Mouse (Mus musculus): ENCODE data around the gene Spz1. TPM values are rescaled to one million over a fixed set of nuclear protein-coding genes. Genes with fewer than 3 reads are reported as not detected.

The Spz1 gene
- total and polyA plus RNA-seq, 2 experiments: not detected

GRCm38 (mm10) chr13:92594481-92594880, 18.5 kb upstream of the Spz1 start:
- Histone ChIP-seq H3K36me3 (ENCODE audit: control insufficient read depth, insufficient read depth, low read length) (no peaks in the 10 kb centered on the region), H3K4me3 (ENCODE audit: insufficient read depth, low read depth, low read length) (no peak overlapping the region), H3K4me1 (ENCODE audit: control insufficient read depth, insufficient read depth, low read length) (no peaks in the 10 kb centered on the region), H3K79me2 (ENCODE audit: control insufficient read depth, insufficient read depth, low read length) (no peaks in the 10 kb centered on the region), H3K27ac (replicated peaks; ENCODE audit: insufficient read depth, low read depth, low read length) (no peak overlapping the region), H3K9ac (ENCODE audit: low read depth, low read length) (no peak overlapping the region), H3K27me3 (ENCODE audit: control insufficient read depth, insufficient read depth, low read length) (no peaks in the 10 kb centered on the region)
- no peak for TF ChIP-seq CTCF (IDR thresholded peaks at IDR 0.05; ENCODE audit: low read depth, low read length)
- no peak for TF ChIP-seq POLR2A (IDR thresholded peaks at IDR 0.05; ENCODE audit: extremely low read depth, insufficient read depth, low read length)
- no peak for DNase-seq (ENCODE audit: extremely low read depth, low read depth, low spot score)
- 83% methylated on average over 6 of the region's 6 CpGs for WGBS

DNA sequence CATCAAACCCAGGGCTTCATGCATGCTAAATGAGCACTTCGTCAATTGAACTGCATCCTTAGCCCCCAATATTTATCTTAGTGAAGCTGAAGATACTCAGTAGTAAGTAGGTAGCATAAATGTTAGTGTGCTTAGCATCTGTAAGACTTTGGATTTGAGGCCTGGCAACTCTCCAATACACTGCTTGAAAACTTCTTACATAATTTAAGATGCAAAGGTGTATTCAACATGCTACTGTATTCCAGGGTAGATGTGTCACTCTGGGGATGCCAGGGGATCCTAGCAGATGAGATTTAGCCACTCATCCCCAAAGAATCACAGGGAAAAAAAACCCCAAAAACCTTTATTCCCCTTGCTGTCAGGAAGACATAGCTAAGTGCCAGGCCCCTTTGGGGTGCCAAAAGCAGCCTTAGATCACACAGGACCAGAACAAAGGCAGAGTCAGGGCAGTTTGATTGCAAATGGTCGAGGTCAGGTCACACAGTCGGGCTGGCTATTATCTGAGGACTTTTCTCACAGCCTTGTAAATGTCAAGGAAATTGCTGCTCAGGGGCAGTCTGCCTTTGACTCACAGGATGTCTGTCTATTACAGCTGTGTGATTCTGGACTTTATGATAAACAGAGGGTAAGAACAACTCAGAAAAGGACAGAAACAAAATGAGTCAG, 17.9 kb upstream of the Spz1 start:
- no peak overlapping the region for H3K9ac ChIP-seq (ENCODE audit: low read depth, low read length)

DNA sequence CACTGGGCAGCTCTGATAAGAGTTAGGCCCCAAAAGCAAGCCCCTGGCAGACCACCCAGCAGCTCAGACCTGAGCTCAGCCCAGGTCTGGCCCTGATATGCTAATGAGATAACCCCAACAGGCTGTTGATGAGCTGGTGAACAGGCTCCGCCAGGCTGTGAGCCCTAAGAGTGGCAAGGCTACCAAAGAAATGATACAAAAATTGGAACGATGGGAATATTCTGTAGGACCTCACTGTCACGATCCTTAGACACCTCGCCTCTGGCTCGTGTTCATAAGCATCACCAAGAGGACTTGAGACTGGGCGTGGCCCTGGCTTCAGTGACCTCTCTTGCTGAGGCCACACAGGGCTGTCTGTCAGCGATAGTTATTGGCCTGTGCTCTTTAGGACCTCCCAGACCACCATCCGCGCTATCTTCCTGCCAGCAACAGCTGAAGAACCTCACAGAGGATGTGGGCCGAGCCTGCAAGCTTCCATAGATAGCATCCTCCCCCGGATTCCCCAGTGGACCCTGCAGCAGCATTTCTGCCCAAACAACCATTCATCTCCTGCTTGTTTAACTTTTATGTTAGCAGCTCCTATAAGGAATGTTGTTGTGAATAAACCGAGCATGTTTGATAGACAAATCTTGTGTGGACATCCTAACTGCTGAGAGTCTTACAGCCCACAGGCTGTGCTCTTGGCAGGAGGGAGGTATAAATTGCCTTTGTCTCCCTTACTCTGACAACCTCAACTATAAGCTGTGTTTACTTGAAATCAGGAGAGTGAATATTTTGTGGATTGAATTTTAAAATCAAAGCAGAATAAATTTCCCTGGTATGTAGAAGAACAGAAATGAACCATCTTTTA, 17.0 kb upstream of the Spz1 start:
- Histone ChIP-seq H3K4me1 (ENCODE audit: control insufficient read depth, insufficient read depth, low read length) (no peaks in the 10 kb centered on the region), H3K79me2 (ENCODE audit: control insufficient read depth, insufficient read depth, low read length) (no peaks in the 10 kb centered on the region), H3K27me3 (ENCODE audit: control insufficient read depth, insufficient read depth, low read length) (no peaks in the 10 kb centered on the region), H3K27ac (replicated peaks; ENCODE audit: insufficient read depth, low read depth, low read length) (no peak overlapping the region), H3K4me3 (ENCODE audit: insufficient read depth, low read depth, low read length) (no peak overlapping the region), H3K9ac (ENCODE audit: low read depth, low read length) (no peak overlapping the region), H3K36me3 (ENCODE audit: control insufficient read depth, insufficient read depth, low read length) (no peaks in the 10 kb centered on the region)
- 69% methylated on average over 12 of the region's 12 CpGs for WGBS
- DNase-seq (ENCODE audit: extremely low read depth, low read depth, low spot score): no peak
- TF ChIP-seq POLR2A (IDR thresholded peaks at IDR 0.05; ENCODE audit: extremely low read depth, insufficient read depth, low read length) (no peak), CTCF (IDR thresholded peaks at IDR 0.05; ENCODE audit: low read depth, low read length) (no peak)

More for the DNA sequence above, 17.9 kb upstream of the Spz1 start:
- no peaks in the 10 kb centered on the region for H3K36me3 ChIP-seq (ENCODE audit: control insufficient read depth, insufficient read depth, low read length)
- WGBS: 54% methylated on average over 3 of the region's 3 CpGs
- TF ChIP-seq CTCF (IDR thresholded peaks at IDR 0.05; ENCODE audit: low read depth, low read length) (no peak), POLR2A (IDR thresholded peaks at IDR 0.05; ENCODE audit: extremely low read depth, insufficient read depth, low read length) (no peak)
- H3K4me1 ChIP-seq (ENCODE audit: control insufficient read depth, insufficient read depth, low read length): no peaks in the 10 kb centered on the region
- H3K4me3 ChIP-seq (ENCODE audit: insufficient read depth, low read depth, low read length): no peak overlapping the region
- no peak for DNase-seq (ENCODE audit: extremely low read depth, low read depth, low spot score)
- H3K27ac ChIP-seq (replicated peaks; ENCODE audit: insufficient read depth, low read depth, low read length): no peak overlapping the region
- H3K27me3 ChIP-seq (ENCODE audit: control insufficient read depth, insufficient read depth, low read length): no peaks in the 10 kb centered on the region
- H3K79me2 ChIP-seq (ENCODE audit: control insufficient read depth, insufficient read depth, low read length): no peaks in the 10 kb centered on the region

DNA sequence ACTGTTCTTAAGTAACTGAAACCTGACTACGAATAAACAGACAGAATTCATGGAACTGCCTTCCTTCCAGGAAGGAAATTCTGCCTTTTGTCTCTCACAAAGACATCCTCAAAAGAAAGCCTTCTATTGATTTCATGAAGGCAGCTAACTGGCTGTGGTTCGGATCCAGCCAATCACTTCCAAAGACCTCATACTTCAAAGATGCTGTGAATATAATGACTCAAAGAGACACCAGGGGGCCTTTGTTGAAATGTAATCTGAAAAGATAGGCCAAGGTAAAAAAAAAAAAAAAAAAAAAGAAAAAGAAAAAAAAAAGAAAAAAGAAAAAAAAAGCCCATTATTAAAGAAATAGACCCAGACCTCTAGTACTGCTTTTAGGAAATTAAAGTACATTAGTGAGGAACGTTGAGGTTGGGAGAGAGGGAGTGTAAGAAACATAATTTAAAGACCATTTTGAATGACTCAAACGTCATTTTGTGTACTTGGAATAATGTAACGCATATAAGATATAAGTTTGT, 16.4 kb upstream of the Spz1 start:
- WGBS: 86% methylated on average over 5 of the region's 5 CpGs
- no peak overlapping the region for H3K4me3 ChIP-seq (ENCODE audit: insufficient read depth, low read depth, low read length)
- no peak overlapping the region for H3K27ac ChIP-seq (replicated peaks; ENCODE audit: insufficient read depth, low read depth, low read length)

DNA sequence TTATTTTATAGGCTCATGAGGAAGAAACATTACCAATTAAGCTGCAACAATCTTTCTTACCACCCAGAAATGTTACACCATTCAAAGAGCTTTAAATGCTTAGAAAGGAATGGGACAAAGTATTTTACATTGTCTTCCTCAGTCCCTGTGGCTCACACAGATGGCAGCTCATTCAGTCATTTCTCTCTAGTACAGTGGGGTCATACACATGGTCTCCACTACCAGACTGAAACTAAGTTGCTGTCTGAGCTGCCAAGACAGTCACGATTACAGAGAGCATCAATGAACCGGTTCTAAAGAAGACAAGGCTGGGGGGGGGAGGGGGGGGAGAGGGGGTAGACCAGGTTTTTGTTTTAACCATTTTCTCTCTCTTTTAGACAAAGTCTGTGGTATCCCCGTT, 15.3 kb upstream of the Spz1 start:
- Histone ChIP-seq H3K27me3 (ENCODE audit: control insufficient read depth, insufficient read depth, low read length) (no peaks in the 10 kb centered on the region), H3K9ac (ENCODE audit: low read depth, low read length) (no peak overlapping the region), H3K4me3 (ENCODE audit: insufficient read depth, low read depth, low read length) (no peak overlapping the region), H3K36me3 (ENCODE audit: control insufficient read depth, insufficient read depth, low read length) (no peaks in the 10 kb centered on the region), H3K4me1 (ENCODE audit: control insufficient read depth, insufficient read depth, low read length) (no peaks in the 10 kb centered on the region), H3K79me2 (ENCODE audit: control insufficient read depth, insufficient read depth, low read length) (no peaks in the 10 kb centered on the region), H3K27ac (replicated peaks; ENCODE audit: insufficient read depth, low read depth, low read length) (no peak overlapping the region)
- DNase-seq (ENCODE audit: extremely low read depth, low read depth, low spot score): no peak
- TF ChIP-seq CTCF (IDR thresholded peaks at IDR 0.05; ENCODE audit: low read depth, low read length) (no peak), POLR2A (IDR thresholded peaks at IDR 0.05; ENCODE audit: extremely low read depth, insufficient read depth, low read length) (no peak)
- 87% methylated on average over 3 of the region's 3 CpGs for whole genome bisulfite sequencing

More for the DNA sequence above, 16.4 kb upstream of the Spz1 start:
- Histone ChIP-seq H3K4me1 (ENCODE audit: control insufficient read depth, insufficient read depth, low read length) (no peaks in the 10 kb centered on the region), H3K9ac (ENCODE audit: low read depth, low read length) (no peak overlapping the region), H3K27me3 (ENCODE audit: control insufficient read depth, insufficient read depth, low read length) (no peaks in the 10 kb centered on the region), H3K79me2 (ENCODE audit: control insufficient read depth, insufficient read depth, low read length) (no peaks in the 10 kb centered on the region), H3K36me3 (ENCODE audit: control insufficient read depth, insufficient read depth, low read length) (no peaks in the 10 kb centered on the region)
- TF ChIP-seq POLR2A (IDR thresholded peaks at IDR 0.05; ENCODE audit: extremely low read depth, insufficient read depth, low read length) (no peak), CTCF (IDR thresholded peaks at IDR 0.05; ENCODE audit: low read depth, low read length) (no peak)
- DNase-seq (ENCODE audit: extremely low read depth, low read depth, low spot score): no peak
